ENCODE assay signal across 23 mouse cellular contexts in the genomic region with DNA sequence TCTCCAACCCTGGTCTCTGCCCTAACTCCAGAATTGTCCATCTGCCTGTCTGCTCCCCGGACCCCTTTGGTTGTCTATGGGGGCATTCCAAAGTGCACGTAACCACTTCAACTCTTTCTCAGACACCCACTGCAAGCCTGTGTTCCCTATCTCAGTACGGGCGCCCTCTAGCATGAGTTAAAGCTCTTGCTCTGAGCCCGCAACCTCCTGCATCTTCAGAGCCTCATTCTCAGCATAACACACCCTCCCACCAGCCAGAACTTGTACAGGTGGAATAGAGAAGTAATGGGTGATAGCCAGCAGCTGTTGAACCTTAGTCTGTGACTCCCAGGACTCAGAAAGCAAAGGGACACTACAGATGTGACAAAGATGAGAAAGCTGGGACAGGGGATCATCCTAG. TPM values are rescaled to one million over a fixed set of nuclear protein-coding genes. Genes with fewer than 3 reads are reported as not detected.
"Had no signal": no experiment of that assay in that cellular context is flagged by ENCODE, and none has a peak within 500 bp of the region (broad histone marks: within the 10 kb centered on the region; RNA-seq: fewer than 3 reads in every experiment).

No protein-coding gene starts in this region.

- H3K27me3 ChIP-seq: liver, embryonic 12.5 days; liver, embryonic 15.5 days; lung, embryonic 15.5 days; megakaryocyte, embryonic 14.5 days; midbrain, embryonic 13.5 days; neural tube, embryonic 13.5 days had no signal

- H3K36me3 ChIP-seq: limb, embryonic 10.5 days; limb, embryonic 13.5 days; liver, embryonic 12.5 days; liver, embryonic 15.5 days; lung, embryonic 15.5 days; midbrain, embryonic 10.5 days; midbrain, embryonic 13.5 days; neural tube, embryonic 13.5 days had no signal

- H3K4me3 ChIP-seq: limb, embryonic 10.5 days; limb, embryonic 13.5 days; liver, embryonic 12.5 days; liver, embryonic 15.5 days; lung, embryonic 15.5 days; megakaryocyte, embryonic 14.5 days; midbrain, embryonic 10.5 days; midbrain, embryonic 13.5 days; myocyte; neural tube, embryonic 13.5 days had no signal

- H3K27ac ChIP-seq: limb, embryonic 10.5 days; limb, embryonic 13.5 days; liver, embryonic 12.5 days; liver, embryonic 15.5 days; lung, embryonic 15.5 days; midbrain, embryonic 10.5 days; midbrain, embryonic 13.5 days; neural tube, embryonic 13.5 days had no signal

- H3K4me1 ChIP-seq: limb, embryonic 13.5 days; liver, embryonic 12.5 days; liver, embryonic 15.5 days; lung, embryonic 15.5 days; megakaryocyte, embryonic 14.5 days; midbrain, embryonic 10.5 days; midbrain, embryonic 13.5 days; neural tube, embryonic 13.5 days had no signal

- DNase-seq: kidney, adult 18-20 months; kidney, adult 9 months; kidney, postnatal 14 days; kidney, postnatal 4 days; layer of hippocampus, adult 9-11 months; liver; lung, adult 18-20 months; lung, postnatal 10 days; lung, postnatal 36 days; retina, postnatal 1 day; right cerebral cortex, postnatal 25 days; spleen, adult 18-20 months had no signal

RNA-seq across cellular contexts. Expression of gene Dynlrb2, which starts 32.0 kb away (rescaled TPM):
- total RNA-seq: monocyte, adult 5-6 weeks had no signal
- polyA plus RNA-seq: limb, embryonic 10.5 days; limb, embryonic 13.5 days; liver, embryonic 12.5 days; liver, embryonic 15.5 days had no signal
